Mouse (Mus musculus) heart, postnatal 25 days (tissue): ENCODE results near the gene Mprip. TPM values are rescaled to one million over a fixed set of nuclear protein-coding genes. Genes with fewer than 3 reads are reported as not detected.
"Not testable (repeated sequence)": the region's sequence is repeated elsewhere in the genome, so short reads cannot be mapped to it uniquely, and the experiment has no call there.

Experiments
- DNase-seq: peaks from one replicate; pipeline ENCODE4 v3.0.0; 2022; ENCODE audit warnings: low spot score
- intact Hi-C: fragments of 180-260 bp; cut with DNase I; formaldehyde crosslinking; loops from one replicate; pipeline ENCODE4 v1.15.1; 2025
- total RNA-seq, 2 experiments: library from RNA; stranded (reverse); gene quantifications; 2 replicates each; pipeline ENCODE4 v1.2.3; 2021

Gene Mprip
- total RNA-seq, 2 experiments from 2014 or later, result 149 to 151 TPM

- intact Hi-C loops, result no loop called here
These were observed 36.5 kb downstream of the Mprip start for GRCm38 (mm10) chr11:59697572-59697971.

GRCm38 (mm10) chr11:59700787-59701186 is 39.7 kb downstream of the Mprip start:
- intact Hi-C loops, result no loop called here

More at GRCm38 (mm10) chr11:59697572-59697971, 36.5 kb downstream of the Mprip start:
- DNase-seq, result no peak

GRCm38 (mm10) chr11:59705113-59705512 is 44.0 kb downstream of the Mprip start:
- DNase-seq, result no peak
- intact Hi-C loops, result no loop called here

More at GRCm38 (mm10) chr11:59700787-59701186, 39.7 kb downstream of the Mprip start:
- no peak for DNase-seq

- DNase-seq, result no peak
- intact Hi-C loops, result loop anchor here (2.0 kb wide), 1 partner anchor 45 kb away; no protein-coding TSS in a partner anchor
These were observed 46.4 kb downstream of the Mprip start for GRCm38 (mm10) chr11:59707481-59707880.

GRCm38 (mm10) chr11:59707931-59708611 is 47.0 kb downstream of the Mprip start:
- intact Hi-C loops, result loop anchor here (2.0 kb wide), 1 partner anchor 45 kb away; no protein-coding TSS in a partner anchor
- peak; percentile 64 for DNase-seq

- no peak for DNase-seq
- intact Hi-C loops, result no loop called here
These were observed 54.3 kb downstream of the Mprip start for GRCm38 (mm10) chr11:59715424-59715840.

GRCm38 (mm10) chr11:59717801-59718291 is 56.7 kb downstream of the Mprip start:
- intact Hi-C loops, result no loop called here

GRCm38 (mm10) chr11:59719185-59719584 is 58.1 kb downstream of the Mprip start:
- intact Hi-C loops, result no loop called here
- no peak for DNase-seq

More at GRCm38 (mm10) chr11:59717801-59718291, 56.7 kb downstream of the Mprip start:
- no peak for DNase-seq

- intact Hi-C loops, result no loop called here
- DNase-seq, result no peak
These were observed 60.3 kb downstream of the Mprip start for GRCm38 (mm10) chr11:59721385-59721784.

- intact Hi-C loops, result no loop called here
- no peak for DNase-seq
These were observed 66.1 kb downstream of the Mprip start for GRCm38 (mm10) chr11:59727204-59727603.

GRCm38 (mm10) chr11:59731821-59732220 is 70.7 kb downstream of the Mprip start:
- intact Hi-C loops, result loop anchor here (2.0 kb wide), 1 partner anchor 71 kb away; the partner anchor contains the start of gene Mprip
- no peak for DNase-seq

- intact Hi-C loops, result loop anchor here (2.0 kb wide), 1 partner anchor 72 kb away; the partner anchor contains the start of gene Mprip
- DNase-seq, result peak; percentile 74
These were observed 71.4 kb downstream of the Mprip start for GRCm38 (mm10) chr11:59732407-59733066.

- intact Hi-C loops, result loop anchor here (2.0 kb wide), 1 partner anchor 73 kb away; the partner anchor contains the start of gene Mprip
- not testable (repeated sequence) for DNase-seq
These were observed 72.5 kb downstream of the Mprip start for GRCm38 (mm10) chr11:59733600-59733999.

GRCm38 (mm10) chr11:59734335-59734734 is 73.2 kb downstream of the Mprip start:
- intact Hi-C loops, result no loop called here
- no peak for DNase-seq

- DNase-seq, intact Hi-C loops: not testable (repeated sequence)
These were observed 74.8 kb downstream of the Mprip start for GRCm38 (mm10) chr11:59735938-59736337.

GRCm38 (mm10) chr11:59737250-59737649 is 76.1 kb downstream of the Mprip start:
- DNase-seq, result no peak
- intact Hi-C loops, result no loop called here

GRCm38 (mm10) chr11:59739996-59740395 is 78.9 kb downstream of the Mprip start:
- intact Hi-C loops, result loop anchor here (10.0 kb wide), 1 partner anchor 215 kb away; the partner anchor contains the start of gene Zkscan17

GRCm38 (mm10) chr11:59741915-59742314 is 80.8 kb downstream of the Mprip start:
- intact Hi-C loops, result loop anchor here (10.0 kb wide), 1 partner anchor 217 kb away; the partner anchor contains the start of gene Zkscan17
- no peak for DNase-seq

More at GRCm38 (mm10) chr11:59739996-59740395, 78.9 kb downstream of the Mprip start:
- no peak for DNase-seq

- DNase-seq, result no peak
- intact Hi-C loops, result loop anchor here (10.0 kb wide), 1 partner anchor 219 kb away; the partner anchor contains the start of gene Zkscan17
These were observed 82.2 kb downstream of the Mprip start for GRCm38 (mm10) chr11:59743307-59743706.

GRCm38 (mm10) chr11:59743712-59744111 is 82.6 kb downstream of the Mprip start:
- no peak for DNase-seq
- intact Hi-C loops, result loop anchor here (10.0 kb wide), 1 partner anchor 219 kb away; the partner anchor contains the start of gene Zkscan17
